Comparison of ENCODE assay signal across 8 mouse cellular contexts in genomic region chr16:17927351-17928082, GRCm38 (mm10). TPM values are rescaled to one million over a fixed set of nuclear protein-coding genes. Genes with fewer than 3 reads are reported as not detected.
A peak's percentile ranks its signal among the peaks of the same experiment; 100 is the strongest.
DNase-seq lines count a peak whose midpoint lies in the region; ATAC-seq and TF ChIP-seq lines count a peak whose summit lies in the region.

No protein-coding gene starts in this region.

- no peak for TF ChIP-seq POLR2A in cerebellum, adult 2 months (IDR thresholded peaks at IDR 0.05; ENCODE audit: borderline replicate concordance, insufficient read depth, low read length)

- DNase-seq in urinary bladder, adult 2 months (ENCODE audit: low spot score): peak; percentile 39
- no peak for DNase-seq in urinary bladder, postnatal 36 days (ENCODE audit: low spot score in 2 of 2)
- peak in 1 of 2 experiments; percentile 52 for DNase-seq in cerebellum, adult 2 months
- peak; percentile 70 for DNase-seq in kidney, postnatal 14 days
- DNase-seq in lung, postnatal 36 days: peak; percentile 29
- DNase-seq in right cerebral cortex, postnatal 4 days: peak; percentile 61

- ATAC-seq in granulocyte monocyte progenitor cell, adult 5-6 weeks (replicated peaks; ENCODE audit: poor library complexity, severe bottlenecking): peak; percentile 34
- ATAC-seq in megakaryocyte-erythroid progenitor cell, adult 5-6 weeks (replicated peaks; ENCODE audit: low FRiP score, low TSS enrichment, poor library complexity, severe bottlenecking): no peak

- H3K27me3 ChIP-seq in cerebellum, adult 2 months (ENCODE audit: control insufficient read depth, insufficient read depth, low read length): no peaks in the 10 kb centered on the region

- H3K4me1 ChIP-seq in cerebellum, adult 2 months (ENCODE audit: control insufficient read depth, insufficient read depth, low read length): peaks cover 2% of the 10 kb centered on the region; the same call in 1 of the 2 replicates

- peak overlapping the region; percentile 80 for H3K4me3 ChIP-seq in cerebellum, adult 2 months (replicated peaks; ENCODE audit: insufficient read depth, low read depth, low read length)

- peak overlapping the region; percentile 51; the same call in 1 of the 2 replicates for H3K27ac ChIP-seq in cerebellum, adult 2 months (ENCODE audit: insufficient read depth, low read length)

- TF ChIP-seq CTCF in cerebellum, adult 2 months (IDR thresholded peaks at IDR 0.05; ENCODE audit: borderline replicate concordance, insufficient read depth, low read depth, low read length): no peak

- 1% methylated on average over 72 of the region's 72 CpGs for WGBS in cerebellum, adult 2 months

RNA-seq across cellular contexts. Expression of gene Slc25a1, which starts 0.5 kb away (rescaled TPM):
- 67.3 and 77.5 TPM in 2 replicates for polyA plus RNA-seq in urinary bladder, adult 2 months (2012; rRNA removed)
- polyA plus RNA-seq in cerebellum, adult 2 months (2012; rRNA removed): 64.4 and 76.5 TPM in 2 replicates
- total RNA-seq in granulocyte monocyte progenitor cell, adult 5-6 weeks (2014; fragmentation: Nextera tagmentation): 32.0 and 36.3 TPM in 2 replicates
- 40.6 and 47.9 TPM in 2 replicates for total RNA-seq in granulocyte monocyte progenitor cell, adult 5-6 weeks (2017)
- 76.4 and 85.0 TPM in 2 replicates for total RNA-seq in megakaryocyte-erythroid progenitor cell, adult 5-6 weeks (2014; fragmentation: Nextera tagmentation)
- total RNA-seq in megakaryocyte-erythroid progenitor cell, adult 5-6 weeks (2017): 58.9 and 102 TPM in 2 replicates

RNA-seq across cellular contexts. Expression of gene Gsc2, which starts 12.7 kb away (rescaled TPM):
- not detected in 2 replicates for polyA plus RNA-seq in urinary bladder, adult 2 months (2012; rRNA removed)
- polyA plus RNA-seq in cerebellum, adult 2 months (2012; rRNA removed): not detected in 2 replicates
- not detected in 2 replicates for total RNA-seq in granulocyte monocyte progenitor cell, adult 5-6 weeks (2014; fragmentation: Nextera tagmentation)
- not detected in 2 replicates for total RNA-seq in granulocyte monocyte progenitor cell, adult 5-6 weeks (2017)
- not detected in 2 replicates for total RNA-seq in megakaryocyte-erythroid progenitor cell, adult 5-6 weeks (2014; fragmentation: Nextera tagmentation)
- not detected in 2 replicates for total RNA-seq in megakaryocyte-erythroid progenitor cell, adult 5-6 weeks (2017)

RNA-seq across cellular contexts. Expression of gene Ess2, which starts 16.4 kb away (rescaled TPM):
- 26.0 and 26.7 TPM in 2 replicates for polyA plus RNA-seq in urinary bladder, adult 2 months (2012; rRNA removed)
- polyA plus RNA-seq in cerebellum, adult 2 months (2012; rRNA removed): 41.5 and 41.7 TPM in 2 replicates
- 15.3 and 15.7 TPM in 2 replicates for total RNA-seq in granulocyte monocyte progenitor cell, adult 5-6 weeks (2014; fragmentation: Nextera tagmentation)
- total RNA-seq in granulocyte monocyte progenitor cell, adult 5-6 weeks (2017): 19.6 and 19.7 TPM in 2 replicates
- 21.1 and 23.2 TPM in 2 replicates for total RNA-seq in megakaryocyte-erythroid progenitor cell, adult 5-6 weeks (2014; fragmentation: Nextera tagmentation)
- total RNA-seq in megakaryocyte-erythroid progenitor cell, adult 5-6 weeks (2017): 16.6 and 21.0 TPM in 2 replicates

RNA-seq across cellular contexts. Expression of gene Tssk2, which starts 29.1 kb away (rescaled TPM):
- polyA plus RNA-seq in urinary bladder, adult 2 months (2012; rRNA removed): not detected in 2 replicates
- polyA plus RNA-seq in cerebellum, adult 2 months (2012; rRNA removed): not detected in 2 replicates
- total RNA-seq in granulocyte monocyte progenitor cell, adult 5-6 weeks (2014; fragmentation: Nextera tagmentation): not detected in 2 replicates
- total RNA-seq in granulocyte monocyte progenitor cell, adult 5-6 weeks (2017): not detected in 2 replicates
- not detected in 2 replicates for total RNA-seq in megakaryocyte-erythroid progenitor cell, adult 5-6 weeks (2014; fragmentation: Nextera tagmentation)
- 0.47 TPM in 1 of 2 replicates, not detected in the other for total RNA-seq in megakaryocyte-erythroid progenitor cell, adult 5-6 weeks (2017)

RNA-seq across cellular contexts. Expression of gene Dgcr2, which starts 29.2 kb away (rescaled TPM):
- 48.7 and 50.0 TPM in 2 replicates for polyA plus RNA-seq in urinary bladder, adult 2 months (2012; rRNA removed)
- 145 and 162 TPM in 2 replicates for polyA plus RNA-seq in cerebellum, adult 2 months (2012; rRNA removed)
- total RNA-seq in granulocyte monocyte progenitor cell, adult 5-6 weeks (2014; fragmentation: Nextera tagmentation): 26.6 and 33.0 TPM in 2 replicates
- 43.1 and 49.6 TPM in 2 replicates for total RNA-seq in granulocyte monocyte progenitor cell, adult 5-6 weeks (2017)
- total RNA-seq in megakaryocyte-erythroid progenitor cell, adult 5-6 weeks (2014; fragmentation: Nextera tagmentation): 32.7 and 36.4 TPM in 2 replicates
- 35.1 and 55.7 TPM in 2 replicates for total RNA-seq in megakaryocyte-erythroid progenitor cell, adult 5-6 weeks (2017)

Comparison
In these comparisons a context has a peak if more than half of its experiments do, and no peak if none do; other contexts are left out.
1. DNase-seq: peak in urinary bladder, adult 2 months (single experiment), kidney, postnatal 14 days (single experiment), lung, postnatal 36 days (single experiment) and right cerebral cortex, postnatal 4 days (single experiment); none in urinary bladder, postnatal 36 days (0 of 2).